Mouse (Mus musculus) liver, adult 2 months (tissue): ENCODE results near the gene Zfp111.

Source experiments
- CTCF ChIP-seq: fragments of 200-500 bp; IDR thresholded peaks from 2 replicates; pipeline ENCODE4 v1.5.1; 2011; ENCODE audit warnings: low read depth, low read length, control low read depth
- POLR2A ChIP-seq: fragments of 200-500 bp; IDR thresholded peaks from 2 replicates; pipeline ENCODE4 v1.6.1; 2011; ENCODE audit warnings: low read length, control low read depth; ENCODE audit not compliant: insufficient read depth; ENCODE audit errors: extremely low read depth

DNA sequence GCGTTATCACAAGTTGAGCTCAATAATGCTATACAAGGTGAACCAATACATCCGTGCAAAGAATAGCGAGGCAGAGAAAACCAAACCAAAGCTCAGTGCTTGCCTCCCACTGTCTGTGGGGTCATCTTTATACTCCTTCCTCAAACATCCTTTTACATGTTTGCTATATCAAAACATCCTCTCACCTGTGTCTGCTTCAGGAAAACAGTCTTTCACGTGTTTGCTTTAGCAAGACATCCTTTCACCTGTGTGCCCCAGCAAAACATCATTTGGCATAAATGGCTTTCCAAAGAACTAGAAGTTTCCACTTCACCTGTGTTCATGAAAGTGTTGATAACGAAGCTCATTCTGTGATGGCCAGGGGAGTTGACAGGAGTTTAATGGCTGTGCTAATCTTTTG lies at the start of gene Zfp111:
- no peak for TF ChIP-seq CTCF
- TF ChIP-seq POLR2A, result no peak
